ENCODE assay signal across 10 mouse cellular contexts in genomic region chr6:52170166-52170897, GRCm38 (mm10). TPM values are rescaled to one million over a fixed set of nuclear protein-coding genes. Genes with fewer than 3 reads are reported as not detected.
A peak's percentile ranks its signal among the peaks of the same experiment; 100 is the strongest.
DNase-seq lines count a peak whose midpoint lies in the region; ATAC-seq and TF ChIP-seq lines count a peak whose summit lies in the region.
"Had no signal": no experiment of that assay in that cellular context is flagged by ENCODE, and none has a peak within 500 bp of the region (broad histone marks: within the 10 kb centered on the region; RNA-seq: fewer than 3 reads in every experiment).

No protein-coding gene starts in this region.

- DNase-seq in lung, adult 2 months, result peak; percentile 51
- DNase-seq in lung, postnatal 14 days, result no peak
- peak; percentile 68 for DNase-seq in hindbrain, embryonic 10.5 days (ENCODE audit: low spot score)
- DNase-seq in limb, embryonic 11.5 days (ENCODE audit: low spot score), result peak; percentile 58
- DNase-seq in thymus, postnatal 10 days (ENCODE audit: low spot score in 2 of 2), result no peak
- DNase-seq in midbrain, embryonic 10.5 days (ENCODE audit: low spot score), result no peak
- DNase-seq in urinary bladder, postnatal 36 days (ENCODE audit: low spot score in 2 of 2), result no peak
- DNase-seq: cerebellum, postnatal 14 days; gastrocnemius, postnatal 25 days had no signal

- peak; percentile 79; the same call in 1 of the 2 replicates for TF ChIP-seq POLR2A in lung, adult 2 months (IDR thresholded peaks at IDR 0.05; ENCODE audit: borderline replicate concordance, extremely low read depth, low read depth, low read length)

- 23% methylated on average over 40 of the region's 40 CpGs for WGBS in lung, adult 2 months
- 1% methylated on average over 40 of the region's 40 CpGs for WGBS in hindbrain, embryonic 10.5 days
- 9% methylated on average over 40 of the region's 40 CpGs for WGBS in limb, embryonic 11.5 days
- 11% methylated on average over 40 of the region's 40 CpGs for WGBS in stomach, embryonic 15.5 days
- WGBS in midbrain, embryonic 10.5 days, result under 1% methylated on average over 40 of the region's 40 CpGs

- H3K4me2 ChIP-seq in limb, embryonic 11.5 days (ENCODE audit: low read depth, severe bottlenecking), result peak overlapping the region; percentile 29
- H3K4me2 ChIP-seq in stomach, embryonic 15.5 days, result peak overlapping the region; percentile 77

- TF ChIP-seq CTCF in lung, adult 2 months (IDR thresholded peaks at IDR 0.05; ENCODE audit: insufficient read depth, low read length), result no peak

- H3K4me1 ChIP-seq in lung, adult 2 months (ENCODE audit: control insufficient read depth, insufficient read depth, low read length), result peaks cover 10% of the 10 kb centered on the region
- peaks cover 37% of the 10 kb centered on the region for H3K4me1 ChIP-seq in hindbrain, embryonic 10.5 days (replicated peaks)
- peaks cover 51% of the 10 kb centered on the region for H3K4me1 ChIP-seq in limb, embryonic 11.5 days (ENCODE audit: control insufficient read depth, insufficient read depth, low read length)
- peaks cover 36% of the 10 kb centered on the region for H3K4me1 ChIP-seq in stomach, embryonic 15.5 days
- H3K4me1 ChIP-seq in midbrain, embryonic 10.5 days, result peaks cover 11% of the 10 kb centered on the region

- peak overlapping the region; percentile 22 for H3K9ac ChIP-seq in limb, embryonic 11.5 days (ENCODE audit: low read length)
- peak overlapping the region; percentile 32; the same call in 1 of the 2 replicates for H3K9ac ChIP-seq in stomach, embryonic 15.5 days

- no peaks in the 10 kb centered on the region for H3K36me3 ChIP-seq in hindbrain, embryonic 10.5 days
- H3K36me3 ChIP-seq in limb, embryonic 11.5 days (ENCODE audit: control insufficient read depth, insufficient read depth, low read length), result peaks cover 2% of the 10 kb centered on the region; the same call in 1 of the 2 replicates
- no peaks in the 10 kb centered on the region for H3K36me3 ChIP-seq in stomach, embryonic 15.5 days
- no peaks in the 10 kb centered on the region for H3K36me3 ChIP-seq in midbrain, embryonic 10.5 days

- H3K27me3 ChIP-seq in hindbrain, embryonic 10.5 days (ENCODE audit: insufficient read depth, poor library complexity, severe bottlenecking), result peaks cover 100% of the 10 kb centered on the region
- peaks cover 34% of the 10 kb centered on the region for H3K27me3 ChIP-seq in limb, embryonic 11.5 days (ENCODE audit: control insufficient read depth, insufficient read depth, low read length)
- peaks cover 21% of the 10 kb centered on the region for H3K27me3 ChIP-seq in stomach, embryonic 15.5 days (replicated peaks)
- peaks cover 100% of the 10 kb centered on the region for H3K27me3 ChIP-seq in midbrain, embryonic 10.5 days (ENCODE audit: low read depth, poor library complexity, severe bottlenecking)

- peak overlapping the region; percentile 95 for H3K27ac ChIP-seq in hindbrain, embryonic 10.5 days
- no peak overlapping the region; the same call in 1 of the 2 replicates for H3K27ac ChIP-seq in limb, embryonic 11.5 days (replicated peaks; ENCODE audit: low read depth, low read length)
- H3K27ac ChIP-seq in stomach, embryonic 15.5 days, result peak overlapping the region; percentile 97
- H3K27ac ChIP-seq in midbrain, embryonic 10.5 days (replicated peaks), result no peak overlapping the region

- no peaks in the 10 kb centered on the region for H3K9me3 ChIP-seq in hindbrain, embryonic 10.5 days
- H3K9me3 ChIP-seq in limb, embryonic 11.5 days (ENCODE audit: control insufficient read depth, low read length), result no peaks in the 10 kb centered on the region
- no peaks in the 10 kb centered on the region for H3K9me3 ChIP-seq in stomach, embryonic 15.5 days
- H3K9me3 ChIP-seq in midbrain, embryonic 10.5 days (replicated peaks), result no peaks in the 10 kb centered on the region

- 0 out of 2 replicates have a peak, but pooled peaks have one; percentile 11 for ATAC-seq in limb, embryonic 11.5 days (ENCODE audit: insufficient number of reproducible peaks, low FRiP score, low TSS enrichment, low read depth)
- no peak; the same call in 1 of the 2 replicates for ATAC-seq in stomach, embryonic 15.5 days (ENCODE audit: insufficient read depth, low FRiP score, low read depth)

- peak overlapping the region; percentile 46 for H3K4me3 ChIP-seq in lung, adult 2 months (replicated peaks; ENCODE audit: extremely low read depth, low read depth, low read length)
- peak overlapping the region; percentile 81 for H3K4me3 ChIP-seq in hindbrain, embryonic 10.5 days
- H3K4me3 ChIP-seq in limb, embryonic 11.5 days (ENCODE audit: low read depth, low read length), result no peak overlapping the region
- peak overlapping the region; percentile 25 for H3K4me3 ChIP-seq in stomach, embryonic 15.5 days (replicated peaks)
- no peak overlapping the region for H3K4me3 ChIP-seq in midbrain, embryonic 10.5 days

RNA-seq across cellular contexts. Expression of gene Hoxa2, which starts 5.7 kb away (rescaled TPM):
- 4.2 and 4.7 TPM in 2 replicates for polyA plus RNA-seq in lung, adult 2 months (2012; rRNA removed)
- polyA plus RNA-seq in hindbrain, embryonic 10.5 days (2016; fragmentation: Nextera tagmentation; extraction: Ambion mirVana), result 31.4 and 56.9 TPM in 2 replicates
- 2.8 and 3.0 TPM in 2 replicates for polyA plus RNA-seq in limb, embryonic 11.5 days (2014; fragmentation: Nextera tagmentation; extraction: Ambion mirVana)
- polyA plus RNA-seq in stomach, embryonic 15.5 days (2015; fragmentation: Nextera tagmentation; extraction: Ambion mirVana), result 8.8 and 12.2 TPM in 2 replicates
- polyA plus RNA-seq in midbrain, embryonic 10.5 days (2016; fragmentation: Nextera tagmentation; extraction: Ambion mirVana), result 0.26 and 1.9 TPM in 2 replicates

RNA-seq across cellular contexts. Expression of gene 5730596B20Rik, which starts 7.0 kb away (rescaled TPM):
- polyA plus RNA-seq in lung, adult 2 months (2012; rRNA removed), result 0.26 and 0.31 TPM in 2 replicates
- 0.90 and 3.6 TPM in 2 replicates for polyA plus RNA-seq in hindbrain, embryonic 10.5 days (2016; fragmentation: Nextera tagmentation; extraction: Ambion mirVana)
- polyA plus RNA-seq in limb, embryonic 11.5 days (2014; fragmentation: Nextera tagmentation; extraction: Ambion mirVana), result 0.99 and 1.4 TPM in 2 replicates
- polyA plus RNA-seq in stomach, embryonic 15.5 days (2015; fragmentation: Nextera tagmentation; extraction: Ambion mirVana), result 2.6 and 3.1 TPM in 2 replicates
- not detected in 2 replicates for polyA plus RNA-seq in midbrain, embryonic 10.5 days (2016; fragmentation: Nextera tagmentation; extraction: Ambion mirVana)

RNA-seq across cellular contexts. Expression of gene Hoxa1, which starts 12.2 kb away (rescaled TPM):
- polyA plus RNA-seq in lung, adult 2 months (2012; rRNA removed), result 1.4 and 1.9 TPM in 2 replicates
- polyA plus RNA-seq in hindbrain, embryonic 10.5 days (2016; fragmentation: Nextera tagmentation; extraction: Ambion mirVana), result 0.77 and 1.4 TPM in 2 replicates
- polyA plus RNA-seq in limb, embryonic 11.5 days (2014; fragmentation: Nextera tagmentation; extraction: Ambion mirVana), result 0.99 and 1.1 TPM in 2 replicates
- 1.3 and 2.2 TPM in 2 replicates for polyA plus RNA-seq in stomach, embryonic 15.5 days (2015; fragmentation: Nextera tagmentation; extraction: Ambion mirVana)
- 0.32 and 0.47 TPM in 2 replicates for polyA plus RNA-seq in midbrain, embryonic 10.5 days (2016; fragmentation: Nextera tagmentation; extraction: Ambion mirVana)

RNA-seq across cellular contexts. Expression of gene Hoxa4, which starts 21.2 kb away (rescaled TPM):
- polyA plus RNA-seq in lung, adult 2 months (2012; rRNA removed), result 5.7 and 8.4 TPM in 2 replicates
- polyA plus RNA-seq in hindbrain, embryonic 10.5 days (2016; fragmentation: Nextera tagmentation; extraction: Ambion mirVana), result 0.14 and 4.3 TPM in 2 replicates
- polyA plus RNA-seq in limb, embryonic 11.5 days (2014; fragmentation: Nextera tagmentation; extraction: Ambion mirVana), result 1.0 and 1.3 TPM in 2 replicates
- 4.4 and 5.3 TPM in 2 replicates for polyA plus RNA-seq in stomach, embryonic 15.5 days (2015; fragmentation: Nextera tagmentation; extraction: Ambion mirVana)
- not detected in 2 replicates for polyA plus RNA-seq in midbrain, embryonic 10.5 days (2016; fragmentation: Nextera tagmentation; extraction: Ambion mirVana)

RNA-seq across cellular contexts. Expression of gene Hoxa5, which starts 34.1 kb away (rescaled TPM):
- polyA plus RNA-seq in lung, adult 2 months (2012; rRNA removed), result 29.1 and 46.9 TPM in 2 replicates
- polyA plus RNA-seq in hindbrain, embryonic 10.5 days (2016; fragmentation: Nextera tagmentation; extraction: Ambion mirVana), result 1.8 TPM in 1 of 2 replicates, not detected in the other
- 11.0 and 11.3 TPM in 2 replicates for polyA plus RNA-seq in limb, embryonic 11.5 days (2014; fragmentation: Nextera tagmentation; extraction: Ambion mirVana)
- polyA plus RNA-seq in stomach, embryonic 15.5 days (2015; fragmentation: Nextera tagmentation; extraction: Ambion mirVana), result 19.8 and 20.2 TPM in 2 replicates
- not detected in 2 replicates for polyA plus RNA-seq in midbrain, embryonic 10.5 days (2016; fragmentation: Nextera tagmentation; extraction: Ambion mirVana)

Comparison
In these comparisons a context has a peak if more than half of its experiments do, and no peak if none do; other contexts are left out.
1. DNase-seq: peak in lung, adult 2 months (single experiment), hindbrain, embryonic 10.5 days (single experiment) and limb, embryonic 11.5 days (single experiment); none in lung, postnatal 14 days (single experiment), thymus, postnatal 10 days (0 of 2), midbrain, embryonic 10.5 days (single experiment) and urinary bladder, postnatal 36 days (0 of 2).
2. H3K4me3 ChIP-seq: peak in lung, adult 2 months (single experiment), hindbrain, embryonic 10.5 days (single experiment) and stomach, embryonic 15.5 days (single experiment); none in limb, embryonic 11.5 days (single experiment) and midbrain, embryonic 10.5 days (single experiment).
3. H3K27ac ChIP-seq: peak in hindbrain, embryonic 10.5 days (single experiment) and stomach, embryonic 15.5 days (single experiment); none in limb, embryonic 11.5 days (single experiment) and midbrain, embryonic 10.5 days (single experiment).